Mouse (Mus musculus): ENCODE data around the gene Gm45713. TPM values are rescaled to one million over a fixed set of nuclear protein-coding genes. Genes with fewer than 3 reads are reported as not detected.

The Gm45713 gene
- polyA plus RNA-seq, 1 experiment: 0.06 TPM

GRCm38 (mm10) chr7:45162996-45163615, 27.1 kb upstream of the Gm45713 start:
- Histone ChIP-seq H3K27ac (ENCODE audit: control insufficient read depth, insufficient read depth, low read depth, low read length) (no peak overlapping the region), H3K4me3 (ENCODE audit: control insufficient read depth, low read depth, low read length) (no peak overlapping the region), H3K36me3 (ENCODE audit: control insufficient read depth, insufficient read depth, low read length) (peaks cover 2% of the 10 kb centered on the region; the same call in 1 of the 2 replicates), H3K27me3 (ENCODE audit: control insufficient read depth, insufficient read depth, low read length) (no peaks in the 10 kb centered on the region), H3K4me1 (ENCODE audit: control insufficient read depth, insufficient read depth, low read length) (peaks cover 23% of the 10 kb centered on the region)
- TF ChIP-seq CTCF (IDR thresholded peaks at IDR 0.05; ENCODE audit: control insufficient read depth, insufficient read depth, insufficient replicate concordance, low read depth, low read length): no peak
- no peak for TF ChIP-seq POLR2A (IDR thresholded peaks at IDR 0.05; ENCODE audit: control insufficient read depth, low read depth, low read length)

- no peak overlapping the region for H3K27ac ChIP-seq (ENCODE audit: control insufficient read depth, insufficient read depth, low read depth, low read length)
- peaks cover 3% of the 10 kb centered on the region; the same call in 1 of the 2 replicates for H3K36me3 ChIP-seq (ENCODE audit: control insufficient read depth, insufficient read depth, low read length)
- H3K27me3 ChIP-seq (ENCODE audit: control insufficient read depth, insufficient read depth, low read length): no peaks in the 10 kb centered on the region
- H3K4me1 ChIP-seq (ENCODE audit: control insufficient read depth, insufficient read depth, low read length): peaks cover 17% of the 10 kb centered on the region
- TF ChIP-seq POLR2A (IDR thresholded peaks at IDR 0.05; ENCODE audit: control insufficient read depth, low read depth, low read length): no peak
- peak overlapping the region; percentile 68 for H3K4me3 ChIP-seq (ENCODE audit: control insufficient read depth, low read depth, low read length)
These were observed 26.5 kb upstream of the Gm45713 start for GRCm38 (mm10) chr7:45162551-45162950.

GRCm38 (mm10) chr7:45161612-45162473, 25.8 kb upstream of the Gm45713 start:
- Histone ChIP-seq H3K27me3 (ENCODE audit: control insufficient read depth, insufficient read depth, low read length) (no peaks in the 10 kb centered on the region), H3K36me3 (ENCODE audit: control insufficient read depth, insufficient read depth, low read length) (peaks cover 3% of the 10 kb centered on the region; the same call in 1 of the 2 replicates), H3K4me1 (ENCODE audit: control insufficient read depth, insufficient read depth, low read length) (peaks cover 16% of the 10 kb centered on the region), H3K4me3 (ENCODE audit: control insufficient read depth, low read depth, low read length) (peak overlapping the region; percentile 68), H3K27ac (ENCODE audit: control insufficient read depth, insufficient read depth, low read depth, low read length) (peak overlapping the region; percentile 26; the same call in 1 of the 2 replicates)
- TF ChIP-seq CTCF (IDR thresholded peaks at IDR 0.05; ENCODE audit: control insufficient read depth, insufficient read depth, insufficient replicate concordance, low read depth, low read length): peak; percentile 87
- TF ChIP-seq POLR2A (IDR thresholded peaks at IDR 0.05; ENCODE audit: control insufficient read depth, low read depth, low read length): no peak

- Histone ChIP-seq H3K36me3 (ENCODE audit: control insufficient read depth, insufficient read depth, low read length) (peaks cover 3% of the 10 kb centered on the region; the same call in 1 of the 2 replicates), H3K27me3 (ENCODE audit: control insufficient read depth, insufficient read depth, low read length) (no peaks in the 10 kb centered on the region), H3K4me1 (ENCODE audit: control insufficient read depth, insufficient read depth, low read length) (peaks cover 15% of the 10 kb centered on the region), H3K4me3 (ENCODE audit: control insufficient read depth, low read depth, low read length) (no peak overlapping the region), H3K27ac (ENCODE audit: control insufficient read depth, insufficient read depth, low read depth, low read length) (no peak overlapping the region)
- TF ChIP-seq POLR2A (IDR thresholded peaks at IDR 0.05; ENCODE audit: control insufficient read depth, low read depth, low read length) (no peak), CTCF (IDR thresholded peaks at IDR 0.05; ENCODE audit: control insufficient read depth, insufficient read depth, insufficient replicate concordance, low read depth, low read length) (no peak)
These were observed 24.8 kb upstream of the Gm45713 start for GRCm38 (mm10) chr7:45160866-45161265.

GRCm38 (mm10) chr7:45160316-45160800, 24.3 kb upstream of the Gm45713 start:
- Histone ChIP-seq H3K27ac (ENCODE audit: control insufficient read depth, insufficient read depth, low read depth, low read length) (no peak overlapping the region), H3K4me3 (ENCODE audit: control insufficient read depth, low read depth, low read length) (no peak overlapping the region), H3K27me3 (ENCODE audit: control insufficient read depth, insufficient read depth, low read length) (no peaks in the 10 kb centered on the region), H3K36me3 (ENCODE audit: control insufficient read depth, insufficient read depth, low read length) (peaks cover 5% of the 10 kb centered on the region; the same call in 1 of the 2 replicates), H3K4me1 (ENCODE audit: control insufficient read depth, insufficient read depth, low read length) (peaks cover 17% of the 10 kb centered on the region)
- TF ChIP-seq POLR2A (IDR thresholded peaks at IDR 0.05; ENCODE audit: control insufficient read depth, low read depth, low read length): no peak
- TF ChIP-seq CTCF (IDR thresholded peaks at IDR 0.05; ENCODE audit: control insufficient read depth, insufficient read depth, insufficient replicate concordance, low read depth, low read length): no peak

GRCm38 (mm10) chr7:45158991-45159390, 23.0 kb upstream of the Gm45713 start:
- peaks cover 16% of the 10 kb centered on the region for H3K4me1 ChIP-seq (ENCODE audit: control insufficient read depth, insufficient read depth, low read length)
- peaks cover 5% of the 10 kb centered on the region; the same call in 1 of the 2 replicates for H3K36me3 ChIP-seq (ENCODE audit: control insufficient read depth, insufficient read depth, low read length)
- H3K27ac ChIP-seq (ENCODE audit: control insufficient read depth, insufficient read depth, low read depth, low read length): no peak overlapping the region
- H3K27me3 ChIP-seq (ENCODE audit: control insufficient read depth, insufficient read depth, low read length): no peaks in the 10 kb centered on the region
- H3K4me3 ChIP-seq (ENCODE audit: control insufficient read depth, low read depth, low read length): no peak overlapping the region
- TF ChIP-seq CTCF (IDR thresholded peaks at IDR 0.05; ENCODE audit: control insufficient read depth, insufficient read depth, insufficient replicate concordance, low read depth, low read length): no peak

GRCm38 (mm10) chr7:45157459-45157858, 21.4 kb upstream of the Gm45713 start:
- Histone ChIP-seq H3K4me1 (ENCODE audit: control insufficient read depth, insufficient read depth, low read length) (peaks cover 10% of the 10 kb centered on the region), H3K27me3 (ENCODE audit: control insufficient read depth, insufficient read depth, low read length) (no peaks in the 10 kb centered on the region), H3K27ac (ENCODE audit: control insufficient read depth, insufficient read depth, low read depth, low read length) (no peak overlapping the region), H3K4me3 (ENCODE audit: control insufficient read depth, low read depth, low read length) (no peak overlapping the region), H3K36me3 (ENCODE audit: control insufficient read depth, insufficient read depth, low read length) (peaks cover 5% of the 10 kb centered on the region; the same call in 1 of the 2 replicates)
- no peak for TF ChIP-seq CTCF (IDR thresholded peaks at IDR 0.05; ENCODE audit: control insufficient read depth, insufficient read depth, insufficient replicate concordance, low read depth, low read length)
- TF ChIP-seq POLR2A (IDR thresholded peaks at IDR 0.05; ENCODE audit: control insufficient read depth, low read depth, low read length): no peak

Data from testis, adult 2 months (tissue).